In the genomic region with DNA sequence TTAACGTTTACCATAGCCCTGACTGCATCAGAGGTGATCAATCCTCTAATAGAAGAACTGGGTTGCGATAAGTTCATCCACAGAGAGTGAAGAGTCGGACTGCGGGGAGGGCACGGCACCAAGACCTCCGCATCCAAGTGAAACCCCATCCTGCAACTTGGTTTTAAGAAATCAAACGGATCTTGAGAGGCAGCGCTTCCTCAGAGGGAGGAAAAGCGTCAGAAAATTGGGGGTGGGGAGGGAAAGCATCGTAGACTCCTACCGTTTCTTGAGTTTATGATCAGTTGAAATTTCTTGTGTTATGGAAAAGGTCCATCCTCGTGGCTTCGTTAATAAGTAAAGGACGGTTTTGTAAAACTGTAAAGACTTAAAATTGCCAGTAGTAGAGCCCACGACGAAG, we compare ENCODE assay signal across 9 mouse cellular contexts. TPM values are rescaled to one million over a fixed set of nuclear protein-coding genes. Genes with fewer than 3 reads are reported as not detected.
DNase-seq lines count a peak whose midpoint lies in the region; ATAC-seq lines count a peak whose summit lies in the region.
"Had no signal": no experiment of that assay in that cellular context is flagged by ENCODE, and none has a peak within 500 bp of the region (broad histone marks: within the 10 kb centered on the region; RNA-seq: fewer than 3 reads in every experiment).

No protein-coding gene starts in this region.

- ATAC-seq in erythroblast, adult 5-6 weeks (replicated peaks; ENCODE audit: low FRiP score, poor library complexity, severe bottlenecking), result no peak
- no peak for ATAC-seq in megakaryocyte, adult 5-6 weeks (ENCODE audit: poor library complexity, severe bottlenecking)
- no peak for ATAC-seq in limb, embryonic 13.5 days (ENCODE audit: low FRiP score, low read depth)
- ATAC-seq in stomach, embryonic 14.5 days (ENCODE audit: insufficient number of reproducible peaks, insufficient read depth, low FRiP score, low read depth), result no peak

- peaks cover 31% of the 10 kb centered on the region for H3K27me3 ChIP-seq in erythroblast, embryonic 14.5 days (ENCODE audit: control insufficient read depth)
- H3K27me3 ChIP-seq in megakaryocyte, embryonic 14.5 days (replicated peaks), result peaks cover 28% of the 10 kb centered on the region
- H3K27me3 ChIP-seq in limb, embryonic 13.5 days, result no peaks in the 10 kb centered on the region
- no peaks in the 10 kb centered on the region for H3K27me3 ChIP-seq in stomach, embryonic 14.5 days (ENCODE audit: control insufficient read depth, insufficient read depth, low read length)

- DNase-seq in layer of hippocampus, adult 8-10 months (ENCODE audit: low spot score in 2 of 2), result no peak
- no peak for DNase-seq in ovary, adult 18-20 months (ENCODE audit: low spot score)

- H3K36me3 ChIP-seq in erythroblast, embryonic 14.5 days (ENCODE audit: control insufficient read depth), result no peaks in the 10 kb centered on the region
- H3K36me3 ChIP-seq in megakaryocyte, embryonic 14.5 days (replicated peaks; ENCODE audit: low read length), result no peaks in the 10 kb centered on the region
- H3K36me3 ChIP-seq in limb, embryonic 13.5 days, result peaks cover 38% of the 10 kb centered on the region
- H3K36me3 ChIP-seq in stomach, embryonic 14.5 days (ENCODE audit: control insufficient read depth, insufficient read depth, low read length), result no peaks in the 10 kb centered on the region; the same call in 1 of the 2 replicates

- H3K4me1 ChIP-seq in erythroblast, embryonic 14.5 days (ENCODE audit: control insufficient read depth), result peaks cover 12% of the 10 kb centered on the region
- peaks cover 13% of the 10 kb centered on the region for H3K4me1 ChIP-seq in megakaryocyte, embryonic 14.5 days
- H3K4me1 ChIP-seq in limb, embryonic 13.5 days, result peaks cover 12% of the 10 kb centered on the region
- no peaks in the 10 kb centered on the region for H3K4me1 ChIP-seq in stomach, embryonic 14.5 days (ENCODE audit: control insufficient read depth, insufficient read depth, low read length)

- peak overlapping the region; percentile 99 for H3K9ac ChIP-seq in limb, embryonic 13.5 days
- peak overlapping the region; percentile 99 for H3K9ac ChIP-seq in stomach, embryonic 14.5 days (replicated peaks; ENCODE audit: low read depth, low read length)

- H3K27ac ChIP-seq in limb, embryonic 13.5 days, result peak overlapping the region; percentile 93
- peak overlapping the region; percentile 82 for H3K27ac ChIP-seq in stomach, embryonic 14.5 days (ENCODE audit: low read length)

- H3K4me3 ChIP-seq in erythroblast, embryonic 14.5 days (replicated peaks), result peak overlapping the region; percentile 65
- peak overlapping the region; percentile 95 for H3K4me3 ChIP-seq in megakaryocyte, embryonic 14.5 days (replicated peaks)
- H3K4me3 ChIP-seq in limb, embryonic 13.5 days, result peak overlapping the region; percentile 95
- H3K4me3 ChIP-seq in stomach, embryonic 14.5 days (ENCODE audit: low read depth, low read length), result peak overlapping the region; percentile 80

- H3K4me2 ChIP-seq in limb, embryonic 13.5 days (replicated peaks), result peak overlapping the region; percentile 82
- H3K4me2 ChIP-seq in stomach, embryonic 14.5 days (replicated peaks; ENCODE audit: low read depth, low read length), result peak overlapping the region; percentile 55

- H3K9me3 ChIP-seq in erythroblast, embryonic 14.5 days (ENCODE audit: control insufficient read depth, low read length), result peaks cover 5% of the 10 kb centered on the region; the same call in 1 of the 2 replicates
- H3K9me3 ChIP-seq in megakaryocyte, embryonic 14.5 days, result peaks cover 6% of the 10 kb centered on the region; the same call in 1 of the 2 replicates
- H3K9me3 ChIP-seq in limb, embryonic 13.5 days, result no peaks in the 10 kb centered on the region
- no peaks in the 10 kb centered on the region for H3K9me3 ChIP-seq in stomach, embryonic 14.5 days (ENCODE audit: control insufficient read depth, low read depth, low read length)

- WGBS in limb, embryonic 13.5 days, result 27% methylated on average over 16 of the region's 16 CpGs
- 26% methylated on average over 16 of the region's 16 CpGs for WGBS in stomach, embryonic 14.5 days

RNA-seq across cellular contexts. Expression of a gene that starts 0.9 kb away (rescaled TPM):
- 0.13 TPM in 1 of 2 replicates, not detected in the other for polyA plus RNA-seq in erythroblast, embryonic 14.5 days (2012)
- total RNA-seq in erythroblast, adult 5-6 weeks (2015; ENCODE audit: low replicate concordance), result not detected in 2 replicates
- 0.34 and 0.42 TPM in 2 replicates for total RNA-seq in erythroblast, adult 5-6 weeks (2017; ENCODE audit: low replicate concordance)
- 8.1 and 12.2 TPM in 2 replicates for polyA plus RNA-seq in megakaryocyte, embryonic 14.5 days (2012; ENCODE audit: insufficient read depth, low replicate concordance)
- total RNA-seq in megakaryocyte, adult 5-6 weeks (2015), result 0.68 and 1.1 TPM in 2 replicates
- 0.40 and 0.57 TPM in 2 replicates for total RNA-seq in megakaryocyte, adult 5-6 weeks (2017)
- 2.5 and 4.4 TPM in 2 replicates for polyA plus RNA-seq in limb, embryonic 13.5 days (2015; fragmentation: Nextera tagmentation; extraction: Ambion mirVana)
- polyA plus RNA-seq in stomach, embryonic 14.5 days (2014; fragmentation: Nextera tagmentation; extraction: Ambion mirVana), result 4.1 and 4.4 TPM in 2 replicates
- total RNA-seq in layer of hippocampus, adult 8-10 months (2022), result 10 to 100 TPM; 48.7 to 58.6 (median 56.9) TPM

RNA-seq across cellular contexts. Expression of a gene that starts 9.0 kb away (rescaled TPM):
- 0.60 and 0.94 TPM in 2 replicates for polyA plus RNA-seq in erythroblast, embryonic 14.5 days (2012)
- 0.58 TPM in 1 of 2 replicates, not detected in the other for total RNA-seq in erythroblast, adult 5-6 weeks (2015; ENCODE audit: low replicate concordance)
- 1.7 and 3.0 TPM in 2 replicates for total RNA-seq in erythroblast, adult 5-6 weeks (2017; ENCODE audit: low replicate concordance)
- 7.4 and 27.7 TPM in 2 replicates for polyA plus RNA-seq in megakaryocyte, embryonic 14.5 days (2012; ENCODE audit: insufficient read depth, low replicate concordance)
- total RNA-seq in megakaryocyte, adult 5-6 weeks (2015), result 3.6 and 5.8 TPM in 2 replicates
- 2.9 and 3.0 TPM in 2 replicates for total RNA-seq in megakaryocyte, adult 5-6 weeks (2017)
- 16.6 TPM in 2 replicates for polyA plus RNA-seq in limb, embryonic 13.5 days (2015; fragmentation: Nextera tagmentation; extraction: Ambion mirVana)
- 9.9 and 11.4 TPM in 2 replicates for polyA plus RNA-seq in stomach, embryonic 14.5 days (2014; fragmentation: Nextera tagmentation; extraction: Ambion mirVana)
- 10 to 100 TPM; 29.9 to 39.5 (median 31.7) TPM for total RNA-seq in layer of hippocampus, adult 8-10 months (2022)

RNA-seq across cellular contexts. Expression of a gene that starts 22.4 kb away (rescaled TPM):
- not detected in 2 replicates for polyA plus RNA-seq in erythroblast, embryonic 14.5 days (2012)
- not detected in 2 replicates for total RNA-seq in erythroblast, adult 5-6 weeks (2015; ENCODE audit: low replicate concordance)
- total RNA-seq in erythroblast, adult 5-6 weeks (2017; ENCODE audit: low replicate concordance), result not detected in 2 replicates
- polyA plus RNA-seq in megakaryocyte, embryonic 14.5 days (2012; ENCODE audit: insufficient read depth, low replicate concordance), result not detected in 2 replicates
- not detected in 2 replicates for total RNA-seq in megakaryocyte, adult 5-6 weeks (2015)
- total RNA-seq in megakaryocyte, adult 5-6 weeks (2017), result not detected in 2 replicates
- 0.20 and 0.48 TPM in 2 replicates for polyA plus RNA-seq in limb, embryonic 13.5 days (2015; fragmentation: Nextera tagmentation; extraction: Ambion mirVana)
- polyA plus RNA-seq in stomach, embryonic 14.5 days (2014; fragmentation: Nextera tagmentation; extraction: Ambion mirVana), result 0.27 TPM in 1 of 2 replicates, not detected in the other
- under 1 TPM in 2 of 4 experiments, not detected in 2; 0.70 to 0.98 TPM for total RNA-seq in layer of hippocampus, adult 8-10 months (2022)
- total RNA-seq: adrenal gland, postnatal 25 days had no signal

RNA-seq across cellular contexts. Expression of a gene that starts 33.5 kb away (rescaled TPM):
- polyA plus RNA-seq in erythroblast, embryonic 14.5 days (2012), result 0.01 TPM in 1 of 2 replicates, not detected in the other
- not detected in 2 replicates for total RNA-seq in erythroblast, adult 5-6 weeks (2015; ENCODE audit: low replicate concordance)
- total RNA-seq in erythroblast, adult 5-6 weeks (2017; ENCODE audit: low replicate concordance), result not detected in 2 replicates
- polyA plus RNA-seq in megakaryocyte, embryonic 14.5 days (2012; ENCODE audit: insufficient read depth, low replicate concordance), result 0.22 TPM in 1 of 2 replicates, not detected in the other
- total RNA-seq in megakaryocyte, adult 5-6 weeks (2015), result not detected in 2 replicates
- total RNA-seq in megakaryocyte, adult 5-6 weeks (2017), result not detected in 2 replicates
- polyA plus RNA-seq in limb, embryonic 13.5 days (2015; fragmentation: Nextera tagmentation; extraction: Ambion mirVana), result 1.3 and 1.4 TPM in 2 replicates
- 3.8 and 4.7 TPM in 2 replicates for polyA plus RNA-seq in stomach, embryonic 14.5 days (2014; fragmentation: Nextera tagmentation; extraction: Ambion mirVana)
- total RNA-seq in layer of hippocampus, adult 8-10 months (2022), result 1 to 10 TPM; 1.1 to 2.2 (median 1.7) TPM
- total RNA-seq: adrenal gland, postnatal 25 days had no signal

RNA-seq across cellular contexts. Expression of a gene that starts 43.3 kb away (rescaled TPM):
- 15.5 and 15.7 TPM in 2 replicates for polyA plus RNA-seq in erythroblast, embryonic 14.5 days (2012)
- 6.3 and 13.2 TPM in 2 replicates for total RNA-seq in erythroblast, adult 5-6 weeks (2015; ENCODE audit: low replicate concordance)
- 6.7 and 9.4 TPM in 2 replicates for total RNA-seq in erythroblast, adult 5-6 weeks (2017; ENCODE audit: low replicate concordance)
- 153 and 165 TPM in 2 replicates for polyA plus RNA-seq in megakaryocyte, embryonic 14.5 days (2012; ENCODE audit: insufficient read depth, low replicate concordance)
- 19.5 and 26.2 TPM in 2 replicates for total RNA-seq in megakaryocyte, adult 5-6 weeks (2015)
- 19.7 and 22.1 TPM in 2 replicates for total RNA-seq in megakaryocyte, adult 5-6 weeks (2017)
- 144 and 146 TPM in 2 replicates for polyA plus RNA-seq in limb, embryonic 13.5 days (2015; fragmentation: Nextera tagmentation; extraction: Ambion mirVana)
- 139 and 140 TPM in 2 replicates for polyA plus RNA-seq in stomach, embryonic 14.5 days (2014; fragmentation: Nextera tagmentation; extraction: Ambion mirVana)
- 10 to 100 TPM; 41.2 to 54.2 (median 46.0) TPM for total RNA-seq in layer of hippocampus, adult 8-10 months (2022)
